Mouse (Mus musculus): ENCODE results near the gene Nlrp3.

DNA sequence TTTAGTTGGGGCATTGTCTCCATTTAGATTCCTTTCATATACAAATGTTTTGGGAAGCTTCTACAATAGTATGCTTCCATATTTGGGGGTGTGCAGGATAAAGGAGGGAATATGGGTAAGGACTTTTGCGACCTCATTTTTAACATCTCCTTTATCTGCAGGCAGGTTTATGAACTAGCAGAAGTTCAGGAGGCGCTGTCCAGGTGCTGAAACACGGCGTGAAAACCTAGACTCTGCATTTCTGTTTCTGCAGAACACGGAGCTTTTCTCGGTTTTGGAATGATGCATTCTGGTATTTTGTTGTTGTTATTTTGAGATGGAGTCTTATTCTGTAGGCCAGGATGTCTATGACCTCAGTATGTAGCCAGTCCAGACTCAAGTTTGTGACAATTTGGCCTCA lies 43.2 kb downstream of the Nlrp3 start:
- TF ChIP-seq POLR2A (IDR thresholded peaks at IDR 0.05; ENCODE audit: insufficient read depth, low read depth, low read length) (no peak), CTCF (IDR thresholded peaks at IDR 0.05) (no peak), EP300 (IDR thresholded peaks at IDR 0.05; ENCODE audit: insufficient read depth, low read depth, low read length) (no peak)

Measured in heart, adult 2 months (tissue).